Mouse (Mus musculus) heart, embryonic 10.5 days (tissue): ENCODE data around the gene Bcl2l2. TPM values are rescaled to one million over a fixed set of nuclear protein-coding genes. Genes with fewer than 3 reads are reported as not detected.

Source experiments
- DNase-seq: peaks from one replicate; pipeline ENCODE4 v3.0.0-alpha.2; 2017; ENCODE audit warnings: low spot score
- H3K27ac ChIP-seq: fragments of 300-500 bp; sonication (generic); 2 replicates; pipeline ENCODE4 v1.5.1; 2016; ENCODE audit warnings: mild to moderate bottlenecking
- H3K27me3 ChIP-seq: fragments of 300-500 bp; sonication (generic); 2 replicates; pipeline ENCODE4 v1.6.1; 2016; ENCODE audit warnings: mild to moderate bottlenecking; ENCODE audit not compliant: poor library complexity, insufficient read depth, severe bottlenecking
- H3K36me3 ChIP-seq: fragments of 300-500 bp; sonication (generic); 2 replicates; pipeline ENCODE4 v1.6.1; 2016; ENCODE audit warnings: mild to moderate bottlenecking, moderate library complexity
- H3K4me1 ChIP-seq: fragments of 300-500 bp; sonication (generic); 2 replicates; pipeline ENCODE4 v1.6.1; 2016; ENCODE audit warnings: mild to moderate bottlenecking
- H3K4me3 ChIP-seq: fragments of 300-500 bp; sonication (generic); 2 replicates; pipeline ENCODE4 v1.5.1; 2016; ENCODE audit warnings: mild to moderate bottlenecking, moderate library complexity
- H3K9me3 ChIP-seq: fragments of 300-500 bp; sonication (generic); 2 replicates; pipeline ENCODE4 v1.6.1; 2016; ENCODE audit warnings: mild to moderate bottlenecking, moderate library complexity
- WGBS: fragments of 180-500 bp; shearing (Covaris S2); methylation state at CpG from one replicate; pipeline ENCODE4 v1.1.7; 2016; 5-methylcytosine and 5-hydroxymethylcytosine counted together
- polyA plus RNA-seq: library from polyadenylated mRNA; unstranded; fragments of >200 nt; fragmentation: Nextera tagmentation; extraction: Ambion mirVana; gene quantifications from 2 replicates; pipeline ENCODE4 v1.2.1, GENCODE M21; 2016

The Bcl2l2 gene
- polyA plus RNA-seq, 1 experiment from 2014 or later: 3.0 TPM

DNA sequence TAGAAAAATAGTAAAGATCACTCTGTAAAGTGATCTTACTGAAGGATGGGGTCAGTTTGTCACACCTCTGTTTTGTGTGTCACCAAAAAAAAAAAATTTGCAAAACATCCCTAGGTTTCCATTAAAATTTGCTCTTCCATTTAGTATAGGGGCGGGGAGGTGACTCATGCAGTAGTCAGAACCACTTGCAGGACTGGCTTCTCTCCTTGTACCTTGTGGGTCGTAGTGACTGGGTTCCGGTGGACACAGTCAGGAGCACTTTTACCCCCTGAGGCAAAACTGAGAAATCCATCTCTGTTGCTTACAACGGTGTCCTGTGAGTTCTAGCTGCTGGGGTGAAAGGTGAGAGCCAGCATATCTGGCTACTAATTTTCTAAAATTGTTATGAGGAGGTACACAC, 20.5 kb downstream of the Bcl2l2 start:
- WGBS: 88% methylated on average over 4 of the region's 4 CpGs

GRCm38 (mm10) chr14:54908682-54909081, 25.5 kb downstream of the Bcl2l2 start:
- Histone ChIP-seq H3K27me3 (no peaks in the 10 kb centered on the region), H3K9me3 (no peaks in the 10 kb centered on the region), H3K4me3 (no peak overlapping the region; the same call in 1 of the 2 replicates), H3K36me3 (peaks cover 47% of the 10 kb centered on the region), H3K4me1 (peaks cover 45% of the 10 kb centered on the region), H3K27ac (peak overlapping the region; percentile 69)
- no peak for DNase-seq
- WGBS: 69% methylated on average over 7 of the region's 7 CpGs

More for the DNA sequence above, 20.5 kb downstream of the Bcl2l2 start:
- H3K4me1 ChIP-seq: peaks cover 14% of the 10 kb centered on the region
- no peaks in the 10 kb centered on the region for H3K9me3 ChIP-seq
- DNase-seq: no peak
- H3K27me3 ChIP-seq: no peaks in the 10 kb centered on the region
- H3K4me3 ChIP-seq: no peak overlapping the region
- no peak overlapping the region for H3K27ac ChIP-seq
- peaks cover 38% of the 10 kb centered on the region for H3K36me3 ChIP-seq

DNA sequence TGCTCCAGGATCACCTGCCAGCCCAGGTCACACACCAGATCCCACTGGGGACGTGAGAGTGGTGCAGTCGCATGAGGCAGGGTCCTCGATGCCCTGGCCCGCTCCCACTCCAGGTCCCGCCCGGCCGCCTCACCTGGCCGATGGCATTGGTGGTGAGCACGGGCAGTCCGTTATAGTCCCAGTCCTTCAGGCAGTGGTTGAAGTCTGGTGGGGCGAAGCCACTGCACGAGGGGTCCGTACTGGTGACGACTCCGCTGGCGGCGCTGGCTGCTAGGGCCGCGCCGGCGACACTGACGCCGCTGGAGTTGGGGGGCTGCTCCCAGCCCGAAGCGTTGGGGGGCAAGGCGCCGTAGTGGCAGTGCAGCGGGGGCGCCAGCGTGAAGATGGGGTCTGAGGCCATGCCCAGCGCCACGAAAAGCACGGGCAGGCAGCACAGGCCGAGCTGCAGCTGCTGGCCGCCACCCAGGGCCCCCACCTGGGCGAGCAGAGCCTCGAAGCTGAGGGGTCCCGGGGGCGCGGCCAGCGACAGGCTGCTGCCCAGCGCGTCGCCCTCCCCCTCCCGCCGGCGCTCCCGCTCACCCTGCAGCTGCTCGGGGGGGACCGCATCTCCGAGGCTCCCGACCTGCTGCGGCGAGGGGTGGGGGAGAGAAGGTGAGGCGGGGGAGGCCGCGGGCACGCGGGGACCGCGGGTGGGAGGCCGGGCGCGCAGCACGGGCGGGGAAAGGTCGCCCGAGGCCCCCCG, 29.1 kb downstream of the Bcl2l2 start:
- WGBS: 3% methylated on average over 66 of the region's 69 CpGs
- peaks cover 48% of the 10 kb centered on the region for H3K36me3 ChIP-seq
- no peaks in the 10 kb centered on the region for H3K9me3 ChIP-seq
- H3K27ac ChIP-seq: peak overlapping the region; percentile 90
- peaks cover 38% of the 10 kb centered on the region for H3K4me1 ChIP-seq
- DNase-seq: no peak
- H3K4me3 ChIP-seq: peak overlapping the region; percentile 85
- H3K27me3 ChIP-seq: no peaks in the 10 kb centered on the region

DNA sequence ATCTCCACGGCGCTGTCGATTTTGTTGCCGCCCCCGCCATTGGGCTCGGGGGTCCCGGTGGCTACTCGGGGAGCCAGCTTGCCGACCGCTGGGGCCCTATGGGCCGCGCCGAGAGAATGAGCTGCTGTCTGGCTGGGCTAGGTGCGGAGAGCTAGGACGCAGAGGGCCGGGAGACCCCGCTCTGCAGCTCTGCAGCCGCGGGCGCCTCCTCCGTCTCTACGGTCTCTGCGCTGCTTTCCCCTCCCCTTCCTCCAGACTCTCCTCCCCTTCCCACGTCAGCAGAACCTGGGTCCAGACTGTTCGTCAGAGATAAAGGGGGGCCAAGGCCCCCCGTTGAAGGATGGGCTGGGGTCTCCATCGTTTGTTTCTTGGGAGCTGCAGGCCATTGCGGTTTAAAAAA, 29.7 kb downstream of the Bcl2l2 start, which contains the start of gene Slc22a17:
Gene Slc22a17, minus strand, starts transcription at position 247 of the 400 bp plus-strand sequence.
- Histone ChIP-seq H3K27me3 (no peaks in the 10 kb centered on the region), H3K27ac (peak within 1 kb of the TSS; percentile 90), H3K36me3 (peaks cover 47% of the 10 kb centered on the region), H3K4me1 (peaks cover 37% of the 10 kb centered on the region), H3K9me3 (no peaks in the 10 kb centered on the region), H3K4me3 (peak within 1 kb of the TSS; percentile 85)
- DNase-seq: no peak
- WGBS: 0% methylated on average over 28 of the region's 28 CpGs

GRCm38 (mm10) chr14:54913343-54913742, 30.2 kb downstream of the Bcl2l2 start:
- DNase-seq: no peak
- H3K27ac ChIP-seq: peak overlapping the region; percentile 90
- peaks cover 46% of the 10 kb centered on the region for H3K36me3 ChIP-seq
- WGBS: 16% methylated on average over 10 of the region's 10 CpGs
- H3K4me3 ChIP-seq: peak overlapping the region; percentile 85
- H3K27me3 ChIP-seq: no peaks in the 10 kb centered on the region
- H3K9me3 ChIP-seq: no peaks in the 10 kb centered on the region
- H3K4me1 ChIP-seq: peaks cover 34% of the 10 kb centered on the region

- Histone ChIP-seq H3K4me3 (no peak overlapping the region), H3K9me3 (peaks cover 9% of the 10 kb centered on the region; the same call in 1 of the 2 replicates), H3K4me1 (peaks cover 16% of the 10 kb centered on the region), H3K27me3 (0 out of 2 replicates have a peak, but pooled peaks cover 3% of the 10 kb centered on the region), H3K36me3 (peaks cover 70% of the 10 kb centered on the region), H3K27ac (no peak overlapping the region)
- no peak for DNase-seq
- WGBS: 91% methylated on average over 16 of the region's 16 CpGs
These were observed 37.0 kb downstream of the Bcl2l2 start for GRCm38 (mm10) chr14:54920076-54920685.

DNA sequence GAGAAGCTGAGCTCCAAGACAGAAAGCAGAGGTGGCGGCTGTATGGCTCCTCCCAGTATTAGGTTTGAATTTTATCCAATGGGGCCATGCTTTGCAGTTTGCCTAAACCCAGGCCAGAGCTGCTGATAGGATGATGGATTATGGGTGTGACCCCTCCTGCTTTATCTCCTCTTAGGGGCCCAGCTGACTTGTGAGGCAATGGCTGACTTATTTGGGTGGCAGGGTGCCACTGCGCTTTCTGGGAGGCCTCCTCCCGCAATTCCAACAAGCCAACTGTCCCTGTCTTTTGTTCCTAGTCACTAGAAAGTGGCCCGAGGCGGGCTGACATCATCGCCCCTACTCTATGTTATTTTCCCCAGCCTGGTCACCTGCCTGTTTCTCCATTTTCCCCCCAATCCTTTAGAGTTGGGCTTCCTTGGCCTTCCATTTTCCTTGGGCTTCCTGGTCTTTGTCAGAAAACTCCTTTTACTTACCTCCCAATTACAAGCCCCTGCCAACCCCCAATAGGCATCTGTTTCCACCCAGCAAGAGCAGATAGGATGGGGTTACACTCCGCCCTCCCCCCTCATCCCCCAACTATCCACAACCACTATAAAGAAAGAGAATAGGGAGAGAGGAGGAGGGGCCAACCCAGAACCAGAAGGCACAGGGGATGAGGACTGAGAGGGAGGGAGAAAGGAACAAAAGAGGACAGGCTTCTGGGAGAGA, 41.6 kb downstream of the Bcl2l2 start:
- H3K9me3 ChIP-seq: peaks cover 9% of the 10 kb centered on the region; the same call in 1 of the 2 replicates
- peaks cover 26% of the 10 kb centered on the region; the same call in 1 of the 2 replicates for H3K27me3 ChIP-seq
- H3K4me3 ChIP-seq: peak overlapping the region; percentile 72
- peak overlapping the region; percentile 95 for H3K27ac ChIP-seq
- DNase-seq: peak; percentile 90
- peaks cover 45% of the 10 kb centered on the region for H3K4me1 ChIP-seq
- 20% methylated on average over 7 of the region's 7 CpGs for WGBS
- H3K36me3 ChIP-seq: peaks cover 30% of the 10 kb centered on the region

DNA sequence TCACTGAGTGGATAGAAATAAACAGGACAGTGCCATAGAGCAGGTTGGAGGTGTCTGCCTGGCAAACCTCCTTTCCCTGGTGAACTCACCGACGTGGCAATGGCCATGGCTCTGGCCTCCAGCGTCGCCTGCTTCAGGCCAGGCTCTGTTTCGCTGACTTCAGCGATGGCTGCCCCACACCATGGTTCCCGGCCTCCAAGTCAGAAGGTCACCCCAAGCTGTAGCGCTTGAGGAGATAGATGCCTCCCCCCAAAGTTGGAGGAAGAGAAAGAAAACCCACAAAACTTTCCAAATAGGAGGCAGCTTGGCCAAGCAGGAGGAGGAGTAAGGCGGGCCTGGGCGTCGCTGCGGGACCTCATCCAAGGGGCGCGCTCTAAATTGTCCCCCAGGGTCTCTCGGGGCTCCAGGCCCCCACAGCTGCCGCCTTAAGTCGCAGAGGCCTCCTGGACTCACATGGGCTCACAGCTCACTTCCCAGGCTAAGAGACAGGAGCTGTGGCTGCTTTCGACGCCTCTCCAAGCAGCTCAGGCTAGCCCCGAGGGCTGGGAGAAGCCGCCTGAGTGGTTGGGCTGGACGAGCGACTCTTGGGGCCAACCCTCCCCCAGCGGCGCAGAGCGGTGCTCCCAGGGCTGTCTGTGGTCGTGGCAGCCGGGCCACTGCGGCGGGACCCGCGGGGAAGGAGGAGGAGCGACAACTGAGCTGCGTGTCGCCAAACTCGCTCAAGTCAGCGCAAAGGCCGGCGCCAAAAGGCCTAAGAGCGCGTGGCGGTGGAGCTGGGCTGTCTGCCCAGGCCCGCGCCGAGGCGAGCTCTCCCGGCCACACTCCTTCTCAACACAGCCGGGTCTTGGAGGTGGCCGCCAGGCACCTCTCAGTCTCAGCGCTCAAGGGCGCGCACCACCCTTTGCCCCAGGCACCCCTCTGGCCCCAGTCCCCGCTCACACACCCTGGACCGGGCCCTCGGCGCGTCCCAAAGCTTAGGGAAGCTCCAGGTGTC, 42.5 kb downstream of the Bcl2l2 start, which contains the start of gene Efs:
Gene Efs, minus strand, starts transcription at position 778 of the 994 bp plus-strand sequence.
- peaks cover 26% of the 10 kb centered on the region; the same call in 1 of the 2 replicates for H3K27me3 ChIP-seq
- H3K36me3 ChIP-seq: peaks cover 21% of the 10 kb centered on the region
- DNase-seq: peak; percentile 87
- H3K27ac ChIP-seq: peak within 1 kb of the TSS; percentile 95
- H3K9me3 ChIP-seq: peaks cover 9% of the 10 kb centered on the region; the same call in 1 of the 2 replicates
- H3K4me1 ChIP-seq: peaks cover 53% of the 10 kb centered on the region
- WGBS: 3% methylated on average over 57 of the region's 57 CpGs
- H3K4me3 ChIP-seq: peak within 1 kb of the TSS; percentile 72

GRCm38 (mm10) chr14:54926401-54927158, 43.4 kb downstream of the Bcl2l2 start:
- DNase-seq: no peak
- peak overlapping the region; percentile 95 for H3K27ac ChIP-seq
- peaks cover 12% of the 10 kb centered on the region for H3K36me3 ChIP-seq
- H3K27me3 ChIP-seq: peaks cover 26% of the 10 kb centered on the region; the same call in 1 of the 2 replicates
- under 1% methylated on average over 48 of the region's 58 CpGs for WGBS
- 0 out of 2 replicates have a peak, but pooled peaks cover under 1% of the 10 kb centered on the region for H3K9me3 ChIP-seq
- peak overlapping the region; percentile 72 for H3K4me3 ChIP-seq
- H3K4me1 ChIP-seq: peaks cover 53% of the 10 kb centered on the region

GRCm38 (mm10) chr14:54927296-54927695, 44.1 kb downstream of the Bcl2l2 start:
- Histone ChIP-seq H3K27ac (peak overlapping the region; percentile 95), H3K9me3 (no peaks in the 10 kb centered on the region), H3K36me3 (peaks cover 4% of the 10 kb centered on the region), H3K4me3 (peak overlapping the region; percentile 72), H3K4me1 (peaks cover 53% of the 10 kb centered on the region), H3K27me3 (peaks cover 26% of the 10 kb centered on the region; the same call in 1 of the 2 replicates)
- WGBS: 12% methylated on average over 7 of the region's 7 CpGs
- DNase-seq: no peak

GRCm38 (mm10) chr14:54929801-54930200, 46.6 kb downstream of the Bcl2l2 start:
- H3K9me3 ChIP-seq: no peaks in the 10 kb centered on the region
- H3K27me3 ChIP-seq: peaks cover 28% of the 10 kb centered on the region; the same call in 1 of the 2 replicates
- H3K36me3 ChIP-seq: no peaks in the 10 kb centered on the region
- H3K4me3 ChIP-seq: no peak overlapping the region
- DNase-seq: no peak
- no peak overlapping the region for H3K27ac ChIP-seq
- 67% methylated on average over 5 of the region's 5 CpGs for WGBS
- peaks cover 47% of the 10 kb centered on the region for H3K4me1 ChIP-seq
